In the genomic region with DNA sequence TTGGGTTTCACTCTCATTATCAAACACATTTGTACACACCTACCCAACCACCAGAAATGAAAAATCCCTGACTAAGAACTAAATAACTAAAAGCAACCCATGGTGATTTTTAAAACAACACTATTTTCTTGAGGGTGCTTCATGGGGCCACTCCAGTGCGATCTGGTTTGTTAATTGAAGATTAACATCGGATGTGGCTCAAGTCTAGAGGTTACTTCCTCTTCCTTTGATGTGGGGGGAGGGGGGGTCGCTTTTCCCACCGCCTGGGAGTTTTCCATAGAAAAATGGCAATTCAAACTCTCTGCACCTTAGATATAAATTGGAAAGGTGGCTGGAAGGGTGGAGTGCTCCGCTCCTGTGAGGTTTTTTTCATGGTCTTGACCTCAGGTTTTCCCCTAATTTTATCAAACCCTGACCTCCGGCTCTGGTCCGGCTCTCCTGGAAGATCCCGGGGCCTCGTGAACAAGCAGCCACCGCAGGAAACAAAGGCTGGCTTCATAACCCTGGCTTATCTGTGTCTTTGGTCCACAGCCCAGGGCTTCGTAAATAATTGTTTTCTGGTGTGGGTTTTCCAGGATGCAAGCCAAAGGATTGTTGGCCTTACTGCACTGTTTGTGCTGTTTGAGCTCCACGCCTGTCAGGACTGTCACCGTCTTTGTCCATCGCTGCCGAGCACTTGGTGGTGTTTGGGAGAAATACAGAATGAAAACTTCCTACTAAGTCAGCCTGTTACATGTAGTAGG, we compare ENCODE assay signal across 8 mouse cellular contexts. TPM values are rescaled to one million over a fixed set of nuclear protein-coding genes. Genes with fewer than 3 reads are reported as not detected.
DNase-seq lines count a peak whose midpoint lies in the region; ATAC-seq and TF ChIP-seq lines count a peak whose summit lies in the region.
"Had no signal": no experiment of that assay in that cellular context is flagged by ENCODE, and none has a peak within 500 bp of the region (broad histone marks: within the 10 kb centered on the region; RNA-seq: fewer than 3 reads in every experiment).

No protein-coding gene starts in this region.

- peaks cover 15% of the 10 kb centered on the region for H3K4me1 ChIP-seq in limb, embryonic 14.5 days (ENCODE audit: control insufficient read depth, insufficient read depth, low read length)
- peaks cover 43% of the 10 kb centered on the region for H3K4me1 ChIP-seq in neural tube, embryonic 11.5 days (ENCODE audit: control insufficient read depth, insufficient read depth, low read length)

- no peaks in the 10 kb centered on the region for H3K27me3 ChIP-seq in limb, embryonic 14.5 days (ENCODE audit: control insufficient read depth, insufficient read depth, low read length)
- no peaks in the 10 kb centered on the region for H3K27me3 ChIP-seq in neural tube, embryonic 11.5 days (ENCODE audit: control insufficient read depth, insufficient read depth, low read length)

- no peaks in the 10 kb centered on the region for H3K36me3 ChIP-seq in limb, embryonic 14.5 days (ENCODE audit: control insufficient read depth, insufficient read depth, low read length)
- no peaks in the 10 kb centered on the region for H3K36me3 ChIP-seq in neural tube, embryonic 11.5 days (ENCODE audit: control insufficient read depth, insufficient read depth, low read length)
- H3K36me3 ChIP-seq: limb, embryonic 13.5 days had no signal

- no peak for ATAC-seq in limb, embryonic 14.5 days (ENCODE audit: low FRiP score, low read depth)
- no peak for ATAC-seq in neural tube, embryonic 11.5 days (ENCODE audit: insufficient read depth, low FRiP score, low TSS enrichment)

- H3K9ac ChIP-seq in limb, embryonic 14.5 days (ENCODE audit: low read depth, low read length, severe bottlenecking) = no peak overlapping the region
- H3K9ac ChIP-seq in neural tube, embryonic 11.5 days (ENCODE audit: low read length) = no peak overlapping the region
- H3K9ac ChIP-seq: limb, embryonic 13.5 days had no signal

- no peak for TF ChIP-seq POLR2A in limb, embryonic 14.5 days (IDR thresholded peaks at IDR 0.05; ENCODE audit: borderline replicate concordance, extremely low read depth, insufficient read depth, insufficient read length)

- peak; percentile 13 for DNase-seq in urinary bladder, postnatal 14 days (ENCODE audit: low spot score)
- DNase-seq in urinary bladder, postnatal 25 days (ENCODE audit: low spot score) = no peak
- DNase-seq in embryo, embryonic 9.5 days (ENCODE audit: extremely low spot score) = peak; percentile 56
- DNase-seq in heart, postnatal 36 days = peak; percentile 53 to 66
- DNase-seq in limb, embryonic 14.5 days (ENCODE audit: low spot score) = peak; percentile 20
- DNase-seq in neural tube, embryonic 11.5 days (ENCODE audit: low spot score) = no peak
- DNase-seq in thymus, postnatal 36 days = no peak

- H3K9me3 ChIP-seq in limb, embryonic 14.5 days (ENCODE audit: control insufficient read depth, low read length) = no peaks in the 10 kb centered on the region
- no peaks in the 10 kb centered on the region for H3K9me3 ChIP-seq in neural tube, embryonic 11.5 days (ENCODE audit: control insufficient read depth, low read length)
- H3K9me3 ChIP-seq: limb, embryonic 13.5 days had no signal

- WGBS in limb, embryonic 14.5 days = 26% methylated on average over 15 of the region's 15 CpGs
- WGBS in neural tube, embryonic 11.5 days = 29% methylated on average over 15 of the region's 15 CpGs

- no peak overlapping the region for H3K4me3 ChIP-seq in limb, embryonic 14.5 days (replicated peaks; ENCODE audit: low read length)
- no peak overlapping the region for H3K4me3 ChIP-seq in neural tube, embryonic 11.5 days (ENCODE audit: low read depth, low read length)
- H3K4me3 ChIP-seq: limb, embryonic 13.5 days had no signal

- H3K4me2 ChIP-seq in limb, embryonic 14.5 days (replicated peaks; ENCODE audit: low read depth, low read length, severe bottlenecking) = no peak overlapping the region; the same call in 1 of the 2 replicates
- 0 out of 2 replicates have a peak overlapping the region, but pooled peaks have one; percentile 10 for H3K4me2 ChIP-seq in neural tube, embryonic 11.5 days (ENCODE audit: low read depth)
- H3K4me2 ChIP-seq: limb, embryonic 13.5 days had no signal

- intact Hi-C loops in heart, postnatal 36 days (cut with DNase I) = loop anchor here (5.0 to 10.0 kb wide), 2 partner anchors 74 to 246 kb away; partner anchors contain the start of gene Prtg

- no peak overlapping the region for H3K27ac ChIP-seq in limb, embryonic 14.5 days (replicated peaks; ENCODE audit: low read depth, low read length)
- peak overlapping the region; percentile 78 for H3K27ac ChIP-seq in neural tube, embryonic 11.5 days (ENCODE audit: low read depth, low read length)
- H3K27ac ChIP-seq: limb, embryonic 13.5 days had no signal

RNA-seq across cellular contexts. Expression of gene Pygo1, which starts 44.2 kb away (rescaled TPM):
- 10 to 100 TPM; 11.9 to 12.5 TPM for total RNA-seq in heart, postnatal 36 days (2021)
- 11.0 and 11.2 TPM in 2 replicates for polyA plus RNA-seq in limb, embryonic 14.5 days (2012; rRNA removed)
- 8.4 and 10.4 TPM in 2 replicates for polyA plus RNA-seq in limb, embryonic 14.5 days (2014; fragmentation: Nextera tagmentation; extraction: Ambion mirVana)
- 11.0 and 11.9 TPM in 2 replicates for polyA plus RNA-seq in neural tube, embryonic 11.5 days (2014; fragmentation: Nextera tagmentation; extraction: Ambion mirVana)

Comparison
In these comparisons a context has a peak if more than half of its experiments do, and no peak if none do; other contexts are left out.
1. DNase-seq: peak in urinary bladder, postnatal 14 days (single experiment), embryo, embryonic 9.5 days (single experiment), heart, postnatal 36 days (2 of 2) and limb, embryonic 14.5 days (single experiment); none in urinary bladder, postnatal 25 days (single experiment), neural tube, embryonic 11.5 days (single experiment) and thymus, postnatal 36 days (0 of 2).